Mouse (Mus musculus) brain, embryonic 14.5 days (tissue): ENCODE data around the gene Lmo7. TPM values are rescaled to one million over a fixed set of nuclear protein-coding genes. Genes with fewer than 3 reads are reported as not detected.

Experiments used
- DNase-seq: peaks from one replicate; pipeline ENCODE4 v3.0.0-alpha.2; 2011; ENCODE audit warnings: low read depth
- CTCF ChIP-seq: fragments of 200-500 bp; IDR thresholded peaks from 2 replicates; pipeline ENCODE4 v1.5.1; 2012; ENCODE audit warnings: inconsistent platforms, mild to moderate bottlenecking, moderate library complexity, borderline replicate concordance; ENCODE audit not compliant: insufficient read depth, insufficient read length; ENCODE audit errors: extremely low read depth
- POLR2A ChIP-seq: fragments of 200-500 bp; IDR thresholded peaks from 2 replicates; pipeline ENCODE4 v1.6.1; 2012; ENCODE audit warnings: mild to moderate bottlenecking, inconsistent platforms, borderline replicate concordance; ENCODE audit not compliant: poor library complexity, insufficient read depth, insufficient read length, severe bottlenecking; ENCODE audit errors: extremely low read depth
- polyA plus RNA-seq: library from polyadenylated mRNA; depleted of rRNA; stranded (reverse); fragments of >200 nt; gene quantifications from 2 replicates; pipeline ENCODE4 v1.2.3, GENCODE M21; 2012

Lmo7 gene
- polyA plus RNA-seq, 1 experiment: 3.9 TPM

GRCm38 (mm10) chr14:101839771-101840731, 110.3 kb downstream of the Lmo7 start:
- DNase-seq: no peak

GRCm38 (mm10) chr14:101841271-101841670, 111.5 kb downstream of the Lmo7 start:
- no peak for DNase-seq
- TF ChIP-seq POLR2A (no peak), CTCF (no peak)

More at GRCm38 (mm10) chr14:101839771-101840731, 110.3 kb downstream of the Lmo7 start:
- no peak for TF ChIP-seq CTCF
- TF ChIP-seq POLR2A: no peak

GRCm38 (mm10) chr14:101842521-101842920, 112.8 kb downstream of the Lmo7 start:
- TF ChIP-seq CTCF: no peak
- TF ChIP-seq POLR2A: no peak
- no peak for DNase-seq

GRCm38 (mm10) chr14:101843443-101843842, 113.7 kb downstream of the Lmo7 start:
- TF ChIP-seq CTCF (no peak), POLR2A (no peak)
- no peak for DNase-seq

- DNase-seq: no peak
- TF ChIP-seq POLR2A: no peak
- no peak for TF ChIP-seq CTCF
These were observed 114.7 kb downstream of the Lmo7 start for GRCm38 (mm10) chr14:101844467-101844866.

GRCm38 (mm10) chr14:101846097-101846882, 116.5 kb downstream of the Lmo7 start:
- no peak for DNase-seq
- TF ChIP-seq CTCF: no peak
- no peak for TF ChIP-seq POLR2A

- no peak for TF ChIP-seq POLR2A
- no peak for TF ChIP-seq CTCF
- no peak for DNase-seq
These were observed 117.8 kb downstream of the Lmo7 start for GRCm38 (mm10) chr14:101847520-101847919.

- DNase-seq: no peak
- TF ChIP-seq CTCF (no peak), POLR2A (no peak)
These were observed 122.9 kb downstream of the Lmo7 start for GRCm38 (mm10) chr14:101852584-101853195.

- DNase-seq: no peak
- TF ChIP-seq CTCF: no peak
- TF ChIP-seq POLR2A: no peak
These were observed 123.5 kb downstream of the Lmo7 start for GRCm38 (mm10) chr14:101853207-101853606.

GRCm38 (mm10) chr14:101853722-101854121, 124.0 kb downstream of the Lmo7 start:
- DNase-seq: no peak
- TF ChIP-seq CTCF (no peak), POLR2A (no peak)

- no peak for TF ChIP-seq CTCF
- no peak for TF ChIP-seq POLR2A
- no peak for DNase-seq
These were observed 124.5 kb downstream of the Lmo7 start for GRCm38 (mm10) chr14:101854226-101854625.
